Mouse (Mus musculus) T-helper 2 cell (primary cell): ENCODE measurements around the gene Pax2.
"Not testable (repeated sequence)": the region's sequence is repeated elsewhere in the genome, so short reads cannot be mapped to it uniquely, and the experiment has no call there.

ENCODE experiments used
- in situ Hi-C: fragments of 300-600 bp; cut with MboI, MseI; formaldehyde crosslinking; loops from one replicate; pipeline ENCODE4 v1.15.1; 2025; ENCODE audit warnings: high pct_unique_total_duplicates

The Pax2 gene

DNA sequence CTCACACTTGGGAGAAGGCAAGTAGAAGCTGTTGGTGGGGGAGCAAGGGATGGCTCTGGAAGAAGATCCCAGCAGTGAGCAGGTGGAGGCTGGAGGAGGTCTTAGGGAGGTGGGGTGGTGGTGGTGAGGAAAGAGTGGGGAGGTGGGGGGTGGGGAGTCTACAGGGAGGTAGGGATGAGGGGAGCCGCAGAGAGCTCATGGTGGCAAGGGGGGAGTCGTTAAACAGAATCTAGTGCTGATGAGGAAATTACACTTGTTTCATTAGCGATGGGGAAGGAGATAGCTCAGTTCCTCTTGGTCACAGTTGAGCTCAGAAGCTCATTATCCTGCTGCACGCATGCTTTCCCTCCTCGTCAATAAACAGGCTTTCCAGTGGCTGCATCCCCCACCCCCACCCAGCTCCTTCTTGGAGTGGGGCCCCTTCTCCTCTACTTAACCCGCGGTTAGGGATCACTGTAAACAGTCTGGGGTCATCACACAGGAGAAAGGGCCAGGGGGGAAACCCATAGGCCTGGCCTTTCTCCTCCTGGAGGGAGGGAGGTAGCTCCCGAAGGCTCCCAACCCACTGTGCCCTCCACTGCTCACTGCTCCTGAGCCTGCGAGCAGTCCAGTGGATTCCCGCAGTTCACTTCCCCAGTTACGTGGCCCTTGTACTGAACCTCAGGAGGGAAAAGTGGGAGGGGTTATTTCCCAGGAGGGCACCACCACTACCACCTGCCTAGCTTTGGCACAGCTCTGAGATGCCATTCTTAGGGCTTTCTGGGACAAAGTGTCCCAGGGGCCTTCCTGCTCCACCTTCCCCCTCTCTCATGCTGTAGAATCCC lies 78.6 kb downstream of the Pax2 start:
- in situ Hi-C loops: no loop called here

DNA sequence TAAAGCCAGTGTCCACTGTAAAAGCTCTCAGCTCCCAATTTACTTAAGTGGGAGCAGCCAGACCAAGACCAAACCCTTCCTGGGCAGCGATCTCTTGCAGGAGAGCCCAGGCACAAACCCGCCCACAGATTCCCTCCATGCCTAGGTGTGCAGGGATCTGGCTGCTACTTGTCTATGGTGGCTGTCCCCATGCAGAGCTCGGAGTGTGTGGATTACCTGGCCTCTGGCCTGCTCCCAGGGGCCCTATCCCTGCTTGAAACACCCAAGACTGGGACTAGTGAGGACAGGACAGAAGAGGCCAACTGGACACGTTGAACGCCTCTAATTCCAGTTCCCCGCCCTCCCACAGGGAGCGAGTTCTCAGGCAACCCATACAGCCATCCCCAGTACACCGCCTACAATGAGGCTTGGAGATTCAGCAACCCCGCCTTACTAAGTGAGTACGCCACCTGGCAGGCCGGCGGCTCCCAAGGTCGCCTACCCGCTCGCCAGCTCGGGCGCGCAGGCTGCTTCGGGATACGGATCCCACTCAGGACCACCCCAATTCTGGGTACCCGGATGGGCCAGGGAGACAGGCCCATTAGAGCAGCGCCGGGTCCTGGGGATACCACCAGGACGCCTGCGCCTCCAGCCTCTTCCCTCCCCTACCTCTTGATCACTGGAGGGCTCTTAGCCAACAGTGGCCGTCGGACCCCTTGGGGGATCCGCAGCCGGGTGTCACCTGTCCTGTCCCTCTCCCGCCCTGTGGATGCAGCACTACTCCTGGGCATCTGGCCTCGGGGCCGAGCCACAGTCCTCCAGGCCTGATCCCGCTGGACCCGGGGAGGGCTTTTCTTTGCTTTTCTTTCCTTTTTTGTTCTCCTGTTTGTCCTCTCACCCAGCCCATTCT lies 79.4 kb downstream of the Pax2 start:
- in situ Hi-C loops: no loop called here

GRCm38 (mm10) chr19:44835931-44836861 lies 80.4 kb downstream of the Pax2 start:
- in situ Hi-C loops: no loop called here

- in situ Hi-C loops: no loop called here
These were observed 81.8 kb downstream of the Pax2 start for GRCm38 (mm10) chr19:44837426-44838205.

GRCm38 (mm10) chr19:44838321-44838720 lies 82.5 kb downstream of the Pax2 start:
- in situ Hi-C loops: no loop called here

DNA sequence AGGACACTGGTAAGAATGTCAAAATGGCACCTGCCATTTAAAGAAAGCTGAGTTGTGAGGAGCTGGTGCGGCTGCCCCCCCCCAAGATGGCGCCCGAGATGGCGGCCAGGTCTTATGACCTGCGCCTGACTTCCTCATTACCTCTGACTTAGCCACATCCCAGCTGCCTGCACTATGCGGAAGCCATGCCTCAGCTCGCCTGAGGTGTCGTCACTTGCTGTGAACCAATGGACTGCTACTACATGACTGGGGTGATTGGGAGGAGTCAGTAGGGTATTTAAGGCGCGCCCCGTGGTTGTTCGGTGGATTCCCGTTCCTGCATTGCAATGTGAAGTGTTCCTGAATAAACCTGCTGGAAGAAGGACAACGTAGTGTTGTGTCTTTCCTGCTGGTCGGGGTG lies 86.8 kb downstream of the Pax2 start:
- in situ Hi-C loops: not testable (repeated sequence)

GRCm38 (mm10) chr19:44849465-44849864 lies 93.6 kb downstream of the Pax2 start:
- in situ Hi-C loops: no loop called here

GRCm38 (mm10) chr19:44858671-44859070 lies 102.8 kb downstream of the Pax2 start:
- in situ Hi-C loops: no loop called here

GRCm38 (mm10) chr19:44868766-44869165 lies 112.9 kb downstream of the Pax2 start:
- in situ Hi-C loops: no loop called here

- in situ Hi-C loops: no loop called here
These were observed 118.5 kb downstream of the Pax2 start for GRCm38 (mm10) chr19:44874186-44874898.

DNA sequence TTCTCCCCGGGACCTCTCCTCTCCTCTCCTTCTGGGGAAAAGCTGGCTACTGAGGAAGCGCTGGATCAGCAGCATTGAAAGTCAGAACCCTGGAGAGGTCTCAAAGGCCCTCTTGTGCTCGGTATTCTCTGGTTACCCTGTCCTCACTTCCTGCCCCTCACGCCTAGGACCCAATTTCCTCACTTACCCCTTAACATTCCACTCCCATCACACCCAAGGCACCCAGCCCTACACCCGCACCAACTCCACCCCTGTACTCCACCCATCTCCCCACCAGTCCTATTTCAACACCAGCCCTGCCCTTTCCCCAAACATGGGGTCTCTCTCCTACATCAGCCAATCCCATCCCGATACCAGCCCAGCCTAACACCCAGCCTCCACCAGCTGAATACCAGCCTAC lies 119.1 kb downstream of the Pax2 start:
- in situ Hi-C loops: no loop called here

GRCm38 (mm10) chr19:44875718-44876117 lies 119.9 kb downstream of the Pax2 start:
- in situ Hi-C loops: no loop called here

DNA sequence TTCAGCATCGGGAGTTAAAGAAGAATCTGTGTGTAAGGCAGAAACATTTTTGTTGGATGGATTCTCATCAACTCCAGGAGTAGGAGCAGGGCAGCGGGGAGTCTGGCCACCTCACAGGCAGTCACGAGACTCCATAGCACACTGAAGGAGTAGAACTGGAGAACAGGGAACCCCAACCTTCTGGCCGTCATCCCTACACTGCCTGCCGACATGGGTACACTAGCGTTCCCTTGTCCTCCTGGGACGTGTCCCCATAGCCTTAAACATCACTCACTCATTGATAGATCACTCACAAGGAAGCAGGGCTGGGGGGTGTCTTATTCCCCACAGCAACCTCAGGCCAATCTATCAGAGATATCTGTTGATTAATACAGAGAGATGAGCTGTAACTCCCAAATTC lies 120.7 kb downstream of the Pax2 start:
- in situ Hi-C loops: no loop called here

GRCm38 (mm10) chr19:44882552-44883024 lies 126.7 kb downstream of the Pax2 start:
- in situ Hi-C loops: no loop called here

GRCm38 (mm10) chr19:44884331-44884730 lies 128.5 kb downstream of the Pax2 start:
- in situ Hi-C loops: no loop called here

GRCm38 (mm10) chr19:44886475-44886874 lies 130.6 kb downstream of the Pax2 start:
- in situ Hi-C loops: no loop called here
